Mouse (Mus musculus) midbrain, postnatal 0 days (tissue): ENCODE measurements at regions not wholly inside any gene's neighbourhood (a gene's known extent, or its start where the extent isn't known, plus 50 kb on each side); places are given as distances from the start of the nearest gene placed in this dataset.
A peak's percentile ranks its signal among the peaks of the same experiment; 100 is the strongest.

Experiments used
- ATAC-seq: fragments of 200-750 bp; cut with Nextera tagmentation; 2 replicates; pipeline ENCODE4 v1.8.0; 2017; ENCODE audit warnings: moderate number of reproducible peaks, mild to moderate bottlenecking, moderate TSS enrichment, moderate library complexity; ENCODE audit not compliant: low FRiP score
- DNase-seq: peaks from one replicate; pipeline ENCODE4 v3.0.0-alpha.2; 2015; ENCODE audit warnings: low spot score
- H3K27ac ChIP-seq: fragments of 300-500 bp; sonication (generic); 2 replicates; pipeline ENCODE4 v1.5.1; 2014; ENCODE audit warnings: low read depth, mild to moderate bottlenecking, low read length, mixed read lengths
- H3K27me3 ChIP-seq: fragments of 300-500 bp; sonication (generic); 2 replicates; pipeline ENCODE4 v1.6.1; 2014; ENCODE audit warnings: low read length, control low read depth, mixed read lengths; ENCODE audit not compliant: insufficient read depth
- H3K36me3 ChIP-seq: fragments of 300-500 bp; sonication (generic); 2 replicates; pipeline ENCODE4 v1.6.1; 2014; ENCODE audit warnings: low read length, control low read depth, mixed read lengths; ENCODE audit not compliant: insufficient read depth
- H3K4me1 ChIP-seq: fragments of 300-500 bp; sonication (generic); 2 replicates; pipeline ENCODE4 v1.6.1; 2014; ENCODE audit warnings: mild to moderate bottlenecking, control low read depth, antibody characterized with exemption, low read length, mixed read lengths; ENCODE audit not compliant: insufficient read depth
- H3K4me2 ChIP-seq: fragments of 300-500 bp; sonication (generic); 2 replicates; pipeline ENCODE4 v1.6.1; 2014; ENCODE audit warnings: low read depth, mild to moderate bottlenecking, low read length, mixed read lengths; ENCODE audit not compliant: poor library complexity, severe bottlenecking
- H3K4me3 ChIP-seq: fragments of 300-500 bp; sonication (generic); 2 replicates; pipeline ENCODE4 v1.5.1; 2014; ENCODE audit warnings: low read depth, mild to moderate bottlenecking, low read length, moderate library complexity
- H3K9ac ChIP-seq: fragments of 300-500 bp; sonication (generic); replicated peaks from 2 replicates; pipeline ENCODE4 v1.6.1; 2014; ENCODE audit warnings: mild to moderate bottlenecking, low read length, moderate library complexity, mixed read lengths; ENCODE audit not compliant: poor library complexity, severe bottlenecking
- H3K9me3 ChIP-seq: fragments of 300-500 bp; sonication (generic); 2 replicates; pipeline ENCODE4 v1.6.1; 2016; ENCODE audit warnings: low read length, control low read depth
- CTCF ChIP-seq: IDR thresholded peaks from 2 replicates; pipeline ENCODE4 v1.5.1; 2016; ENCODE audit warnings: antibody characterized with exemption, mild to moderate bottlenecking
- WGBS: fragments of 180-500 bp; shearing (Covaris S2); extraction: QIAGEN DNeasy Blood & Tissue Kit; methylation state at CpG from one replicate; pipeline ENCODE4 v1.1.7; 2014; 5-methylcytosine and 5-hydroxymethylcytosine counted together

- Histone ChIP-seq H3K9ac (no peak overlapping the region), H3K27me3 (no peaks in the 10 kb centered on the region), H3K27ac (0 out of 2 replicates have a peak overlapping the region, but pooled peaks have one; percentile 12), H3K4me1 (no peaks in the 10 kb centered on the region), H3K36me3 (no peaks in the 10 kb centered on the region), H3K4me2 (no peak overlapping the region), H3K4me3 (no peak overlapping the region), H3K9me3 (no peaks in the 10 kb centered on the region)
- DNase-seq (peak; percentile 9), ATAC-seq (no peak)
- TF ChIP-seq CTCF, result no peak
- WGBS, result 36% methylated on average over 16 of the region's 16 CpGs
Measured at GRCm38 (mm10) chr12:26967018-26967737, 375.2 kb downstream of the Sox11 start.

DNA sequence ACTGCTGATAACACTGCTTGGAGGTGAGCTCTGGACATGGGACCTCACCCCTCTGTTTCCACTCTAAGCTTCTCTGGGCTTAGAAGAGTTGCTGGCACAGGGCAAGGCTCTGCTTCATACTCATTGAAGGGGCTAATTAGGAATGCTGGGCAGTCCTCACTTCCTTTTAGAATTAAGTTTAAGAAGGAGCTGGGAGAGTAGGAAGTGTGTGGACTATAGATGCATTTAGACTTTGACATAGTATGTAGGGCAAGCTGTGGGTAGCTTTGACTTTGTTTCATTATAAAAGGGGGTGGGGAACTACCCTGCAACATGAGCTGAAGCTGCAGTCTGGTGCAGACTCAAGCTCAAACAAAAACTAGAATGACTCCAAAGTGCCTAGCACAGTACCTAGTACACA, 378.5 kb downstream of the Sox11 start:
- Histone ChIP-seq H3K27me3 (no peaks in the 10 kb centered on the region), H3K27ac (no peak overlapping the region), H3K4me3 (no peak overlapping the region), H3K9ac (no peak overlapping the region), H3K36me3 (no peaks in the 10 kb centered on the region), H3K4me1 (no peaks in the 10 kb centered on the region), H3K9me3 (no peaks in the 10 kb centered on the region), H3K4me2 (no peak overlapping the region)
- no peak for DNase-seq
- no peak for ATAC-seq
- no peak for TF ChIP-seq CTCF

DNA sequence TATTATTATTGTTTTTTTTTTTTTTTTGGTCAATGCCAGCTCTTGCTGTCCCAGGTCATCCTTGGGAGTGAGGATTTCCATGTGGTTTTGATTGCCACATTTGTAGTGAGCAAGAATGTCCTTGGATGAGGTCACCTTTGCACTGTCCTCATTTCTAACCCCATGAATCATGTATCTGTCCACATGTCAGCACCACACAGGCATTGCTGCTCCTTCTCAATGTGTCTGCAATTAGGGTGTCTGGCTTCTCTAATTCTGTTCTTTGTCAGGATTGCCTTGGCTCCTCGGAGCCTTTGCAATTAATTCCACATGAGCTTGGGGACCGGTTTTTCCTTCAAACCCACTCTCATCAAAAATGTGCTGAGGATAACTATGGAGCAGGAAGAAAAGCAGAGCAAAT, 402.5 kb downstream of the Sox11 start:
- no peaks in the 10 kb centered on the region for H3K9me3 ChIP-seq
- H3K4me3 ChIP-seq, result no peak overlapping the region
- H3K36me3 ChIP-seq, result no peaks in the 10 kb centered on the region
- H3K27me3 ChIP-seq, result no peaks in the 10 kb centered on the region
- no peak overlapping the region for H3K9ac ChIP-seq
- peaks cover 4% of the 10 kb centered on the region; the same call in 1 of the 2 replicates for H3K4me1 ChIP-seq
- 42% methylated on average over 2 of the region's 2 CpGs for WGBS
- DNase-seq (no peak), ATAC-seq (no peak)
- no peak overlapping the region for H3K27ac ChIP-seq
- no peak for TF ChIP-seq CTCF
- H3K4me2 ChIP-seq, result no peak overlapping the region

DNA sequence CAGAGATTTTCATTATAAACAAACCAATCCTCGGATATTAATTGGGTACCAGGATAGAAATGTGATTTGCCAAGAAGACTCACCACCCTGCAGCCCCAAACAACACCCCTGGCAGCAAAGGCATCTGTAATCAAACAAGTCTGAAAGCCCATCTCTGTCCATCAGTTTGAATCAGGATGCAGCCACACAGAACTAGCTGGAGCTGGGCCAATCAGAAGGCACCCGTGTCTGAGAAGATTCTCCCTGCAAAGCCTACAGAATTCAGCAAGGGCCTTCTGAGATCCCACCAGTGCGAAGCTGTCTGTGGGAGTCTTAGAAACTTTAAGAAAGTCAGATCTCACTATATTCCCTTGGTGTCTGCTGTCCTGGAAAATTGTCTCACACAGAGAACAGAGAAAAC, 404.5 kb downstream of the Sox11 start:
- no peak for ATAC-seq
- 0 out of 2 replicates have a peak overlapping the region, but pooled peaks have one; percentile 13 for H3K9ac ChIP-seq
- H3K9me3 ChIP-seq, result no peaks in the 10 kb centered on the region
- H3K4me1 ChIP-seq, result peaks cover 4% of the 10 kb centered on the region; the same call in 1 of the 2 replicates
- no peak overlapping the region for H3K27ac ChIP-seq
- H3K36me3 ChIP-seq, result no peaks in the 10 kb centered on the region
- DNase-seq, result peak; percentile 9
- no peak for TF ChIP-seq CTCF
- H3K27me3 ChIP-seq, result no peaks in the 10 kb centered on the region
- WGBS, result 64% methylated on average over 3 of the region's 3 CpGs
- no peak overlapping the region for H3K4me2 ChIP-seq
- no peak overlapping the region for H3K4me3 ChIP-seq

DNA sequence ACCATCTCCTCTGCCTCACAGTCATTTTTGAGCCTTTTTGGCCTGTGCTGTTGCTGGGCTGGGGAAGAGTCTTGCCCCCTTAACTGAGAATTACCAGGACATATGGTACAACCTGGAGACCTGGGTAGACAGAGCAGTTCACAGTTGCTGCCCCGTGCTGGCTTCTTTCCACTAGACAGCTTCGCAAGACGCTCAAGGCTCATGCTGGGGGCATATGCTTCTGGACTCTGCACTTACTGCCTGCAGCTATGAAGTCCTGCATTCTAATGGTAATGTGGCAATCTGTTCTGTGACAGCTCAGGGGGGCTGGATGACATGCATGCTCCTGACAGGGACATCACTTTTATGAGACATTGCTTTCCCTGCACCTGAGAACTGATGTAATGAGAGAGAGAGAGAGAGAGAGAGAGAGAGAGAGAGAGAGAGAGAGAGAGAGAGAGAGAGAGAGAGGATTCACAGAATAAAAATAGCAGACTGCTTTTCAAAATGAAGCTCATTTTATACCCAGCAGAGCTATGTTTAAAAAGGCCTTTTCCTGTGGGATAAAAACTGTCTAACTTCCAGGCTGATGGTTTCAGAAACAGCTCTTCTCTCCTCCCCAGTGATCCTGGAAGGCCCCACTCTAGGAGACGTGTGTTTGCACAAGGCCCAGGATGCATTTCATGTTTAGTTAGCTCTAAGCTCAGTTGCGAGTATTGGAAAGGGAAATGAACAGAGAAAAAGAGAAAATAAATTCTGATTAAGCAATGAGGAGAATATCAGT, 405.5 kb downstream of the Sox11 start:
- H3K36me3 ChIP-seq, result no peaks in the 10 kb centered on the region
- H3K9ac ChIP-seq, result no peak overlapping the region
- no peak overlapping the region for H3K4me2 ChIP-seq
- peak; percentile 88 for DNase-seq
- no peaks in the 10 kb centered on the region for H3K27me3 ChIP-seq
- TF ChIP-seq CTCF, result no peak
- peak; percentile 58; the same call in 1 of the 2 replicates for ATAC-seq
- H3K9me3 ChIP-seq, result no peaks in the 10 kb centered on the region
- H3K4me3 ChIP-seq, result no peak overlapping the region
- WGBS, result 22% methylated on average over 5 of the region's 5 CpGs
- peak overlapping the region; percentile 44; the same call in 1 of the 2 replicates for H3K27ac ChIP-seq
- H3K4me1 ChIP-seq, result peaks cover 4% of the 10 kb centered on the region; the same call in 1 of the 2 replicates
